Mouse (Mus musculus): ENCODE measurements around the gene Ddx46. TPM values are rescaled to one million over a fixed set of nuclear protein-coding genes. Genes with fewer than 3 reads are reported as not detected.

The Ddx46 gene
- polyA plus RNA-seq, 1 experiment: 46.6 TPM

DNA sequence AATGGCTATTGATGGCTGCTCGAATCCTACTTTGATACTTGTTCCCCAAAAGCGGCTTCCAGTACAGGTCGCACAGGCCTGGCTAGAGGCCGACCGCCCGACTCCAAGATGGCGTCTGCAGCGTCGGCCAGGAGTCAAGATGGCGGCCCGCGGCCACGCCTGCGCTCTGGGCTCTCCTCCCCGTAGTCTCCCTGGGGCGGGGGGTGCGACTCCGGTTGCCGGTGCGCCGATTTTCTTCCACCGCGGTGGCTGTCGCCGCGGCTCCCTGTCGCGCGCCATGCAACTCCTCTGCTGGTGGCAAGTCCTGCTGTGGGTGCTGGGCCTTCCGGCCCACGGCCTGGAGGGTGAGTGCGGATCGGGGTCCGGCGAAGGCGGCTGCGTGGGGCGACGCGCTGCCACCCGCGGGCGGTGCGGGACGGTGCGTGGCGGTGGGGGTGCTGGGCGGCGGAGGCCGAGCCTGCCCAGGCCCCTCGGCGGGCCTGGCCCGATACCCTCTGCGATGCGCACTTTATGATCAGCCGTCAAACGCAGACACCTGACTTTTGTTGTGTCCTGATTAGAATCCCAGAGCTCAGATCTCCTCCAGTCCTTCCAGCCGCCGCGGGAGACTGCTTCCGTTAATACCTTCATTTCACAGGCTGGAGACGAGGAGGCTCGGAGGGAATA is 79.8 kb downstream of the Ddx46 start, which contains the start of gene Txndc15:
TSS of gene Txndc15 (plus strand) at position 150 of the 666 bp plus-strand sequence.
- TF ChIP-seq POLR2A (IDR thresholded peaks at IDR 0.05; ENCODE audit: low read depth, low read length) (peak; percentile 62), CTCF (IDR thresholded peaks at IDR 0.05; ENCODE audit: borderline replicate concordance, insufficient read depth, low read length) (no peak)
- peak within 1 kb of the TSS; percentile 49 for H3K27ac ChIP-seq (ENCODE audit: insufficient read depth, low read length)
- H3K4me3 ChIP-seq (ENCODE audit: insufficient read depth, low read length): peak within 1 kb of the TSS; percentile 90
- H3K4me1 ChIP-seq (ENCODE audit: control insufficient read depth, insufficient read depth, low read length): 0 out of 2 replicates have a peak, but pooled peaks cover 7% of the 10 kb centered on the region

DNA sequence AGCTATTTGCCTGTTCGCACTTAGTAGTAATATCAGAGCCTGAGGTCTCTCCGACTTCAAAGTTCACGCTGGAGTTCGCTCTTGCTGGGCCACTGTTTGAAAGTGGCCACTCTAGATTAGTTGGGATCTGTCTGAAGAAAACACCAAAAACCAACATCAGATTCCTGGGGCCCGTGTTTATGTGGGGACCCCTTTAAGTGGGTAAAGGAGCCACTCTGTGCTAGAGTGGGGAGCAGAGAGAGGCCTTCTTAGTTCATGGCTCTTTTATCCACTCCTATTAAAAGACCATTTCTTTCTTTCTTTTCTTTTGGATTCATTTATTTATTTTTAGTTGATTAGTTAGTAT is 80.3 kb downstream of the Ddx46 start:
- TF ChIP-seq POLR2A (IDR thresholded peaks at IDR 0.05; ENCODE audit: low read depth, low read length) (no peak), CTCF (IDR thresholded peaks at IDR 0.05; ENCODE audit: borderline replicate concordance, insufficient read depth, low read length) (no peak)
- H3K4me3 ChIP-seq (ENCODE audit: insufficient read depth, low read length): peak overlapping the region; percentile 90
- H3K27ac ChIP-seq (ENCODE audit: insufficient read depth, low read length): peak overlapping the region; percentile 49
- 0 out of 2 replicates have a peak, but pooled peaks cover 7% of the 10 kb centered on the region for H3K4me1 ChIP-seq (ENCODE audit: control insufficient read depth, insufficient read depth, low read length)

DNA sequence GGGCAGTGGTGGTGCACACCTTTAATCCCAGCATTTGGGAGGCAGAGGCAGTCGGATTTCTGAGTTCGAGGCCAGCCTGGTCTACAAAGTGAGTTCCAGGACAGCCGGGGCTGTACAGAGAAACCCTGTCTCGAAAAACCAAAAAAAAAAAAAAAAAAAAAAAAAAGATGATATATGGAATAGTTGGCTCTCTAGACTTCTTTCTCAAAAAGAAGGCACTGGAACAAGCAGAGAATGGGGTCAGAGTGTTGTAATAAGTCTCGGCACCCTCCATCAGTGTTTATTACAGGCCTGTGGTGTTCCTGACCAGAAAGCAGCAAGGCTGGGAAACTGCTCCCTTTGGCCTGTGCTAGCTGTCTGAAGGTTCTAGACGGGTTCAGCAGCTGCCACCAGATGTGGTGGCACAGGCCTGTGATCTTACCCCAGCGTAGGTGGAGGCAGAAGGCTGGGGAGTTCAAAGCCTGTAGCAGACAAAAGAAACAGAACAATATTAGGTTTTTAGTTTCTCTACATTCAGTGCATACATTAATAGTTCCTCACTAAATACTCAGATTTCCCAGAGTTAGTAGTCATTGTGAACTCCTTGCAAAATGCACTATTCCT is 81.2 kb downstream of the Ddx46 start:
- Histone ChIP-seq H3K4me1 (ENCODE audit: control insufficient read depth, insufficient read depth, low read length) (0 out of 2 replicates have a peak, but pooled peaks cover 7% of the 10 kb centered on the region), H3K4me3 (ENCODE audit: insufficient read depth, low read length) (no peak overlapping the region), H3K27ac (ENCODE audit: insufficient read depth, low read length) (no peak overlapping the region)
- TF ChIP-seq CTCF (IDR thresholded peaks at IDR 0.05; ENCODE audit: borderline replicate concordance, insufficient read depth, low read length) (no peak), POLR2A (IDR thresholded peaks at IDR 0.05; ENCODE audit: low read depth, low read length) (no peak)

DNA sequence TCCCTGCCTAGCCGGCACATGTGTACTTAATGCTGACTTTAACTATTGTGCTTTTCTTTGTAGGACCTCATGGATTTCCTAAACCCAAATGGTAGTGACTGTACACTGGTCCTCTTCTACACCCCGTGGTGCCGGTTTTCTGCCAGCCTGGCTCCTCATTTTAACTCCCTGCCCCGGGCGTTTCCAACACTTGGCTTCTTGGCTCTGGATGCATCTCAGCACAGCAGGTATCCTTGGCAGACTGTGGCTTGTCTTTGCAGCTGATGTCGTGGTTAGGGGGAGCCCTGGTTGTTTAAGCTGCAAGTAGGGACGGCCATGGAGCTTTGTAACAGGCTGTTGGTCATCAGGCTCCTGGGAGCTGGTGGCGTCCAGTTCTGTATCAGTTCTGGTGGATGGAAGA is 86.7 kb downstream of the Ddx46 start:
- Histone ChIP-seq H3K4me1 (ENCODE audit: control insufficient read depth, insufficient read depth, low read length) (0 out of 2 replicates have a peak, but pooled peaks cover 3% of the 10 kb centered on the region), H3K27ac (ENCODE audit: insufficient read depth, low read length) (no peak overlapping the region), H3K4me3 (ENCODE audit: insufficient read depth, low read length) (no peak overlapping the region)
- TF ChIP-seq POLR2A (IDR thresholded peaks at IDR 0.05; ENCODE audit: low read depth, low read length): no peak
- no peak for TF ChIP-seq CTCF (IDR thresholded peaks at IDR 0.05; ENCODE audit: borderline replicate concordance, insufficient read depth, low read length)

DNA sequence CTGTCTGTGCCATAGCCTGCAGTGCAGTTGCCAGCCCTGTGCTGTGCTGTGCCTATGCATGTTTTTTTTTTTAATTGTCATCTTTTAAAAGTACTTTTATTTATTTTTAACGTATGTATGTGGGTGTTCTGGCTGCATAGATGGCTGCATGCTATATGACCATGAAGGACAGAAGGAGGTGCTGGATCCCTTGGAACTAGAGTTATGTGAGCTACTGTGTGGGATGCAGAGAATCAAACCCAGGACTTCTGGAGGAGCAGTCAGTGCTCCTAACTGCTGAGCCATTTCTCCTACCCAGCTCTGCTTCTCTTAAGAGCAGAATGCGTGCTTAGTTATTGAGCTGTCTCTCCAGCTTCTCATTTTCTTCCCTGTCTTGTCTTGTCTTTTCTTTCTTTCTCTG is 87.2 kb downstream of the Ddx46 start:
- no peak overlapping the region for H3K27ac ChIP-seq (ENCODE audit: insufficient read depth, low read length)
- H3K4me1 ChIP-seq (ENCODE audit: control insufficient read depth, insufficient read depth, low read length): no peaks in the 10 kb centered on the region
- TF ChIP-seq POLR2A (IDR thresholded peaks at IDR 0.05; ENCODE audit: low read depth, low read length): no peak
- no peak for TF ChIP-seq CTCF (IDR thresholded peaks at IDR 0.05; ENCODE audit: borderline replicate concordance, insufficient read depth, low read length)
- H3K4me3 ChIP-seq (ENCODE audit: insufficient read depth, low read length): no peak overlapping the region

DNA sequence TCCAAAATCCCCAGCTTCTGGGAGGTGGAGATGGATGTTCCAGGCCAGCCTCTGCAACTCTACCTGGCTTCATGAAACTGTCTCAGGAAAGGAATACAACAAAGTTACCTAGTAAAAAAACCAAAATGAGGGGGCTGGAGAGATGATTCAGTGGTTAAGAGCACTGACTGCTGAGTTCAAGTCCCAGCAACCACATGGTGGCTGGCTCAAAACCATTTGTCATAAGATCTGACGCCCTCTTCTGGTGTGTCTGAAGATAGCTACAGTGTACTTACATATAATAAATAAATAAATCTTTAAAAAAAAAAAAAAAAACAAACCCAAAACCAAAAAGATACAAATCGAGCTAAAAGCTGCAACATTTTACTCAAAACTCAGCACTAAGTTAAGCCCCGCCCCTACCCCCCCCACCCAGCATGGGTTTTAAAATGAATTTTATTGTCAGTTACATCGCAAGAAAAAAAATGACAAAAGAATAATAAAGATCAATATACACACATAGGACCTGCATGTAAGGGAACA is 91.8 kb downstream of the Ddx46 start:
- H3K4me1 ChIP-seq (ENCODE audit: control insufficient read depth, insufficient read depth, low read length): no peaks in the 10 kb centered on the region
- peak overlapping the region; percentile 92 for H3K27ac ChIP-seq (ENCODE audit: insufficient read depth, low read length)
- TF ChIP-seq POLR2A (IDR thresholded peaks at IDR 0.05; ENCODE audit: low read depth, low read length): no peak
- H3K4me3 ChIP-seq (ENCODE audit: insufficient read depth, low read length): peak overlapping the region; percentile 93

DNA sequence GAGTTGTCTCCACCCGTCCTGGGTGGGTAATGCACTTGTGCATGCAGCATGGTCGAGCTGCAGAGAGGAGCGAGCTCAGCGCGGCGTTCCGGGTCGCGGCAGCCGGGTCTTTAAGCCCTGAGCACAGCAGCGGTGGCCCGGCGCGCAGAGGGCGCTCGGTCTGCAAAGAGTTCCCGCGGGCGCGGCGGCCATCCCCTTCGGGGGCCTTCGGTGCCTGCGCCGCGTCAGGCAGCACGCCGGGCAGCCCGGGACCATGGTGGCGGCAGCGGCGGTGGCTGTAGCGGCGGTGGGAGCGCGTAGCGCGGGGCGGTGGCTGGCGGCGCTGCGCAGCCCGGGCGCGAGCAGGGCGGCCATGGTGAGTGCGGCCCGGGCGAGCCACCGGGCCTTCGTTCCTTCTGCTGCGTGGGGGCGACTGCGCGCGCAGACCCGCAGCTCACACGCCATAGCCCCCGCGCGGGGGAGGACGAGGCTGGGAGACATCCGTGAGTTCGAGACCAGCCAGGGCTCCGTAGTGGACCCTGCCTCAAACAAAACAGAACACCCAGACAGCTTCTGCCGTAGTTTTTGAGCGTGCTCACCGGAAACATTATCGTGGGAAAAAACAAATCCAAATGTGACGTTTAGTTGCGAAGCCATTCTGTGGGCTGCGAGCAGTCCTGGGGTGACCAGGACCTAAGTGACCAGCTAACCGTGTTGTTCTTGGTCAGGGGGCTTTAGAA is 92.5 kb downstream of the Ddx46 start, which contains the start of gene Pcbd2:
TSS of gene Pcbd2 (plus strand) at position 249 of the 719 bp plus-strand sequence.
- Histone ChIP-seq H3K27ac (ENCODE audit: insufficient read depth, low read length) (peak within 1 kb of the TSS; percentile 92), H3K4me1 (ENCODE audit: control insufficient read depth, insufficient read depth, low read length) (no peaks in the 10 kb centered on the region), H3K4me3 (ENCODE audit: insufficient read depth, low read length) (peak within 1 kb of the TSS; percentile 93)
- no peak for TF ChIP-seq CTCF (IDR thresholded peaks at IDR 0.05; ENCODE audit: borderline replicate concordance, insufficient read depth, low read length)
- TF ChIP-seq POLR2A (IDR thresholded peaks at IDR 0.05; ENCODE audit: low read depth, low read length): peak; percentile 44

DNA sequence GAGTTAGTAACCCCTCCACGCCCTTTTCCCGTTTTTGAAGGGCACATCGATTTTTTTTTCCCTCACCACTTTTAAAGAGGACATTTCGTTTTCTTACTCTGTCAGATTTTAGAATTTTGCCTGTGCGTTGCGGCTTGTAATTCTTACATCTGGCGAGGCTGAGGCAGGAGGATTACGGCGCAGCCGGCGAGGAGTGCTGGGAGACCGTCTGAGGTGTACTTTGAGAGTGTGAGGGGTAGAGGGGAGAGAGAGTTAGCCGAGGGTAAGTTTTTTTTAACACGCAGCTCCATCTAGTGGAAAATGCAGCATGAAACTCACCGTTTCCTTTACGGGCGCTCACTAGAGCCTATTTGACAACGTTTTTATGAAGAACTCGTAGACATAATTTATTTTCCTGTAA is 93.0 kb downstream of the Ddx46 start:
- Histone ChIP-seq H3K4me3 (ENCODE audit: insufficient read depth, low read length) (peak overlapping the region; percentile 93), H3K4me1 (ENCODE audit: control insufficient read depth, insufficient read depth, low read length) (no peaks in the 10 kb centered on the region), H3K27ac (ENCODE audit: insufficient read depth, low read length) (peak overlapping the region; percentile 92)
- TF ChIP-seq CTCF (IDR thresholded peaks at IDR 0.05; ENCODE audit: borderline replicate concordance, insufficient read depth, low read length) (no peak), POLR2A (IDR thresholded peaks at IDR 0.05; ENCODE audit: low read depth, low read length) (peak; percentile 76)

DNA sequence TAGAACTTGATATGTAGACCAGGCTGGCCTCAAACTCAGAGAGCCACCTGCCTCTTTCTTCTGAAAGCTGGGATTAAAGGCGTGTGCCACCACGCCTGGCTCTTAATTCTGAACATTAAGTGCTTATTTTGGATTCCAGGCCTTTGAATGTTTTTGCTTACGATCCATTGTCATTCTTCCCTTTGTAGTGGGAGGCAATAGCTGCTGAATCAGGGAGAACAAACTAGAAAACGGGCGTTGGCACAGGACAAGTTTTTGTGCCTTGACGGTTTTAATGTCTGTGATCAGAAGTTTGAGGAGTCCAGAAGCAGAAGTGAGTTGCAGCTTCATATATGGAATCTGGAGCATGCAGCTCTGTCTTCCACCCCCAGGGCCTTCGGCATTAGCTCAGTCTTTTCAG is 95.9 kb downstream of the Ddx46 start:
- no peak overlapping the region for H3K27ac ChIP-seq (ENCODE audit: insufficient read depth, low read length)
- H3K4me3 ChIP-seq (ENCODE audit: insufficient read depth, low read length): no peak overlapping the region
- no peak for TF ChIP-seq POLR2A (IDR thresholded peaks at IDR 0.05; ENCODE audit: low read depth, low read length)
- no peak for TF ChIP-seq CTCF (IDR thresholded peaks at IDR 0.05; ENCODE audit: borderline replicate concordance, insufficient read depth, low read length)
- H3K4me1 ChIP-seq (ENCODE audit: control insufficient read depth, insufficient read depth, low read length): no peaks in the 10 kb centered on the region

Other genes starting within 250 kb of the Ddx46 start
- gene Slc34a1, start 236.8 kb upstream of the Ddx46 start, polyA plus RNA-seq (2011; ENCODE audit: insufficient read length, low read depth, missing spikeins): not detected in 2 replicates
- not detected in 2 replicates for gene Pfn3, start 219.8 kb upstream of the Ddx46 start, polyA plus RNA-seq (2011; ENCODE audit: insufficient read length, low read depth, missing spikeins)
- not detected in 2 replicates for gene F12, start 208.2 kb upstream of the Ddx46 start, polyA plus RNA-seq (2011; ENCODE audit: insufficient read length, low read depth, missing spikeins)
- 37.7 and 42.9 TPM in 2 replicates for gene Grk6, start 190.0 kb upstream of the Ddx46 start, polyA plus RNA-seq (2011; ENCODE audit: insufficient read length, low read depth, missing spikeins)
- 2.5 and 4.6 TPM in 2 replicates for gene Prr7, start 170.8 kb upstream of the Ddx46 start, polyA plus RNA-seq (2011; ENCODE audit: insufficient read length, low read depth, missing spikeins)
- gene Dbn1, start 146.9 kb upstream of the Ddx46 start, polyA plus RNA-seq (2011; ENCODE audit: insufficient read length, low read depth, missing spikeins): 105 and 139 TPM in 2 replicates
- 132 and 179 TPM in 2 replicates for gene Pdlim7, start 121.4 kb upstream of the Ddx46 start, polyA plus RNA-seq (2011; ENCODE audit: insufficient read length, low read depth, missing spikeins)
- 0.60 and 0.79 TPM in 2 replicates for gene Dok3, start 105.7 kb upstream of the Ddx46 start, polyA plus RNA-seq (2011; ENCODE audit: insufficient read length, low read depth, missing spikeins)
- 23.9 and 26.2 TPM in 2 replicates for gene Ddx41, start 98.4 kb upstream of the Ddx46 start, polyA plus RNA-seq (2011; ENCODE audit: insufficient read length, low read depth, missing spikeins)
- 20.9 and 24.5 TPM in 2 replicates for gene Fam193b, start 63.9 kb upstream of the Ddx46 start, polyA plus RNA-seq (2011; ENCODE audit: insufficient read length, low read depth, missing spikeins)
- 228 and 231 TPM in 2 replicates for gene Tmed9, start 61.3 kb upstream of the Ddx46 start, polyA plus RNA-seq (2011; ENCODE audit: insufficient read length, low read depth, missing spikeins)
- gene B4galt7, start 35.1 kb upstream of the Ddx46 start, polyA plus RNA-seq (2011; ENCODE audit: insufficient read length, low read depth, missing spikeins): 16.4 and 18.7 TPM in 2 replicates
- 47.1 and 50.0 TPM in 2 replicates for gene Caml, start 12.0 kb upstream of the Ddx46 start, polyA plus RNA-seq (2011; ENCODE audit: insufficient read length, low read depth, missing spikeins)
- 91.3 and 96.3 TPM in 2 replicates for gene B230219D22Rik, start 58.1 kb downstream of the Ddx46 start, polyA plus RNA-seq (2011; ENCODE audit: insufficient read length, low read depth, missing spikeins)
- gene Txndc15, start 79.6 kb downstream of the Ddx46 start, polyA plus RNA-seq (2011; ENCODE audit: insufficient read length, low read depth, missing spikeins): 48.4 and 54.2 TPM in 2 replicates
- gene Pcbd2, start 92.3 kb downstream of the Ddx46 start, polyA plus RNA-seq (2011; ENCODE audit: insufficient read length, low read depth, missing spikeins): 31.9 and 33.0 TPM in 2 replicates
- not detected in 2 replicates for gene Catsper3, start 149.5 kb downstream of the Ddx46 start, polyA plus RNA-seq (2011; ENCODE audit: insufficient read length, low read depth, missing spikeins)
- gene Pitx1, start 201.2 kb downstream of the Ddx46 start, polyA plus RNA-seq (2011; ENCODE audit: insufficient read length, low read depth, missing spikeins): 1.5 and 7.3 TPM in 2 replicates

Measured in embryonic fibroblast, embryonic 13.5 days (primary cell).